Mouse (Mus musculus): ENCODE measurements around the gene Tubd1.

Gene Tubd1

DNA sequence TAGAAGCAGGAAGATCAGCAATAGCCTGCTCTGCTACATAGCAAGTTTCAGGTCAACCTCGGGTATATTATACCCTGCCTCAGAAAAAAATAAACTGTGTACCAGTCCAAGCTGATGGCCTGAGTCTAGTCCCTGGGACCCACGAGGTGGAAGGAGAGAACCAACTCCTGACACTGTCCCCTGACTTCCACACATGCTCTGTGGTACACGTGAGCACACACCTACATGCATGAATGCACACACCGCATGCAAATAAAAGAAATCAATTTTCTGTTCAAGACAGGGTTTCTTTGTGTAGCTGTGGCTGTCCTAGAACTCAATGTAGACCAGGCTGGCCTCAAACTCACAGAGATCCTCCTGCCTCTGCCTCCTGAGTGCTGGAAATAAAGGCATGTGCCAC is 13.5 kb downstream of the Tubd1 start:
- in situ Hi-C loops (cut with MseI, MboI) = no loop called here

DNA sequence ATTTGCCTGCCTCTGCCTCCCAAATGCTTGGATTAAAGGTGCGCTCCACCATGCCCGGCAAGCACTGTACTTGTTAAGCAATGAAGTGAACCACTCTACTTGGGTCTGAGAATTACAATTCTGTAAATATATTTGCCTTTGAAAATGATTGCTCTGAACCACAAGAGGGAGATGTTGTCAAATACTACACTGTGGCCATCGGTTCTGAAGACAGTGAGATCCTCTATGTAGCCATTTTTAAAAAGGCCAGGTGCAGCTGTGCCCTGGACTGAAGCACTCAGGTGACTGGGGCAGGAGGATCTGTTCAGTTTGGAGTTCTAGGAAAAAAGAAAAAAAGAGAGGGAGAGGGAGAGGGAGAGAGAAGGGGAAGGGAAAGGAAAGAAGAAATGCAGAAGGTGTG is 23.6 kb downstream of the Tubd1 start:
- in situ Hi-C loops (cut with MseI, MboI) = loop anchor here in 1 of 2 experiments (5.0 kb wide), 1 partner anchor 84 kb away; no protein-coding TSS in a partner anchor

- in situ Hi-C loops (cut with MseI, MboI) = loop anchor here in 1 of 2 experiments (5.0 kb wide), 1 partner anchor 82 kb away; no protein-coding TSS in a partner anchor
Observed at GRCm38 (mm10) chr11:86570261-86570746, 25.5 kb downstream of the Tubd1 start.

DNA sequence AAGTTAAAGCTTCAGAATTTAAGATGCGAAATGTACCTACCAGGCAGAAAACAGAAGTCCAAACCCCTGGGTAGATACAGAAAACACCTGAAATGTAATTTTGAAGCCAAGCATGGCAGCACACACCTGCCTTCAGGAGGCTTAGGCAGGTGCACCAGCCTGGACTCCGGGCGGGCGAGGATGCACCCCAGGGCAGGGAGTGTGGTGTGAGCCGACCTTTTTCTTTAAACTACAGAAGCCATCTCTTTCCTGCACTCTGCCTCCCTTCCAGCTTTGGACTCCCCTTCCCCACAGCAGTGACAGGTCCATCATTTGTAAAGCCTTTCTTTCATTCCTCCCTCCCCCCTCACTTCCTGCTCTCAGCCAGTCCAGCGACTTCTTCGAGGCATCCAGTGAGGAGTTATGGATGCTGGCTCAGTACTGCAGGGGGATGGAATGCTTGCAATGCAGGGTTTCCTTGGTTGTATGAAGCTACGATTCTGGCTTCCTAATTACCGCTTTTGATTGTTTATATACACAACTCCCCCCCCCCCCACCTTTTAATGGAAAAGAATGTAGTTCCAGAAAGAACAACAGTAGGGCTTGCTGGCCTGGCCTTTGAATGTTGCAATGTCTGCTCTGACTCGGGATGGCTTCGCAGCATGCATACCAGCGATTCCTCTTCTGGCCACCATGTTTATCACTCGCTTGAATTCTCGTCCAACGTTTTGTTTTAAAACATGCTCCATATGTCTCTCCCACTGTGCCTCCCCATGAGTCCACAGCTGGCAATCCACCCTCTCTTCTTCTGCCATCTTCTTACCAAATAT is 26.5 kb downstream of the Tubd1 start:
- in situ Hi-C loops (cut with MseI, MboI) = loop anchor here in 1 of 2 experiments (5.0 kb wide), 1 partner anchor 81 kb away; no protein-coding TSS in a partner anchor

DNA sequence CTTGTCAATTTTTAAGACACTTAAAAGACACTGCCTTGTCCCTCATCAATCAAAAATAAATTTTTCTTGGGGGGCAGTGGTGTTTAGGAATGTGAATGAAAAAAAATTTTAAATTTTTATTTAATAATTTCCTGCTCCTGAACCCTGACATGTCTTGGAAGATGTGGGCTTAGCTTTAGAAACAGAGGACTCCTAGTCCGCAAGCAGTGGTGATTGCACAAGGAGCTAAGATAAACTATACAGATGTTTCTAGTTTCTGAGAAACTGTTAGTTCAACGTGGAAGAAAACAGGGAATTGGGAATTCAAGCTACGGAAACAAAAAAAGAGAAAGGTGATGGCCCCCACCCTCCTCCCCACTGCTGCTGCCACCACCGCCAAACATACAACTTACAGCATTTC is 27.1 kb downstream of the Tubd1 start:
- in situ Hi-C loops (cut with MseI, MboI) = loop anchor here in 1 of 2 experiments (5.0 kb wide), 1 partner anchor 80 kb away; no protein-coding TSS in a partner anchor

GRCm38 (mm10) chr11:86572623-86573022 is 27.8 kb downstream of the Tubd1 start:
- in situ Hi-C loops (cut with MseI, MboI) = loop anchor here in 1 of 2 experiments (5.0 kb wide), 1 partner anchor 80 kb away; no protein-coding TSS in a partner anchor

DNA sequence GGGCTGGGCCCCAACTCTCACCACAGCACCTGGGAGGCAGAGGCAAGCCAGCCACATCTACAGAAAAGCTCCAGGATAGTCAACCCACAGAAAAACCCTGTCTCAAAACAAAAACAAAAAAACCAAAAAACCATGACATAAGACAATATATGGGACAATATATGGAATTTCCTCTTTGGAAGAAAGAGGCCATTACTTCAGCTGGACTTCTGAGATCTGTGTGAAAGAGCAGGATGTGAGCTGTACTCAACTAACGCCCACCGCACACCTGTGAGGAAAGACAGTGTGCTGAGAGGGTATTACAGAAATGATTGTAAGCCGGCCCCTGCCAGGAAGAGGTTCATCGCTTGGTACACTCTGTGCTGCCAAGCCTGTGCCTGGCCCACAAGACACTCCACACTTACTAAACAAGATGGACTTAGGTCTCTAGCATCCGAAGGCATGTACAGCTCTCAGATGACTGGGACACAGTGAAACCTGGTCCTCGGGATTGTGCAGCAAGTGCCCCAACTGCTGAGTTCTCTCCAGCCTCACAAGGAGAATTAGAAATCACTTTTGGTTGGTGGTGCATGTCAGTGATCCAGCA is 28.9 kb downstream of the Tubd1 start:
- in situ Hi-C loops (cut with MseI, MboI) = loop anchor here in 1 of 2 experiments (5.0 kb wide), 1 partner anchor 79 kb away; no protein-coding TSS in a partner anchor

GRCm38 (mm10) chr11:86574408-86574807 is 29.6 kb downstream of the Tubd1 start:
- in situ Hi-C loops (cut with MseI, MboI) = loop anchor here in 1 of 2 experiments (5.0 kb wide), 1 partner anchor 78 kb away; no protein-coding TSS in a partner anchor

GRCm38 (mm10) chr11:86575632-86576378 is 31.0 kb downstream of the Tubd1 start:
- in situ Hi-C loops (cut with MseI, MboI) = no loop called here

DNA sequence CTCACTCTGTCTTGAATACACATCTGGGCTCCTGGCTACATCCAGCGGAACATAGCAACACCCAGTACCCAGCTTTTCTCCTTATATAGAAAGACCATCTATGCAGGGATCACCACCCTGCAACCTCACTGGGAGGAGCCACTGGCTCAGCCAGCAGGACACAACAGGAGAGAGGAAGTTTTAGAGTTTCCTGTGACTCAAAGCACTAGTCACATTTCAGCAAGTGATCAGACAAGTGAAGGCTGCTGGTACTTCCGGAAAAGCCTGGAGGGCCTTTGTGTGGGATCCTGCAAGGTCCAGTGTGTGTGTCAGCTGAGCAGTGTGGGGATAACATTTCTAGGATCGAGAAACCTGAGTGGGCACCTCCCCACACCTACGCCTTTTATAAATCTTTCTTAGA is 32.4 kb downstream of the Tubd1 start:
- in situ Hi-C loops (cut with MseI, MboI) = no loop called here

GRCm38 (mm10) chr11:86578106-86578808 is 33.5 kb downstream of the Tubd1 start:
- in situ Hi-C loops (cut with MseI, MboI) = no loop called here

DNA sequence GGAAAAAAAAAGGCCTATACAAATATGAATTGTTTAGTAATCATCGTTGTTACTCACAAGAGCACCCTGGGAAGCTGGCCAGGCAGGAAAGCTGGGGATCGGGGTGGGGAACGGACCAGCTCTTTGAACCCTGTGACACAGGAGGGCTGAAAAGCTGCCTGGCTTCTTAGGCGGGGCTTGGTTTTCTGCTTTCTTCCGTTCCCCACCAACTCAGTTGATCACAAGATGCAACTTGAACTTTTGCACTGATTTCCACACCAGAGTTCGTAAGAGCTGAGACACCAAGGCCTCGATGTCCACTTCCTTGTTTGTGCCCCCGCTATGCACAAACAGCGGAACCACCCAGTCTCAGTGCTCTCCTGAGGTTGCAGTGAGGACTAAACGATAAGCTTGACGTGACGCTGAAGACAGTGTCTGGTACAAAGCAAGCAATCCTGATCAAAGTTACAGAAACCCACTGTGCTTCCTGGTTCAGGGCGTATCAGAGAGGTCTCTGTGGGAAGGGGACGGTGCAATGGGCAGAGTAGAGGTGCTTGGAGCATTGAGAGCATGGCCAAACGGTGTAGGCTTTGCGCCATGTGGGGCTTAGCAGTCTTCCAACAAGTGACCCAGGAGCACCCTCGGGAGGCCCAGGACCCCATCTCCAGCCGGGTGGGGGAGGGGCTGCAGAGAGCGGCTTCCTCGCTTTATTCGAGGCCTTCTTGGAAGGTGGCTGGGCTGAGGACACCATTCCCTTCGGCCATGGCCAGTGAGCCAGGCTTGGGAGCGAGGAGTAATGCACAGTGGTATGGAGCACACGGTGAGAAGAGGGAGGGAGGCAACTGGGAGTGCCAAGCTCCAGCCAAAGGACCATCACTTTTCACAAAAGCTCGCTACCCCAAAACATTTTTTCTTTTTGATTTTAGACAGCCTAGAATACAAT is 34.3 kb downstream of the Tubd1 start:
- in situ Hi-C loops (cut with MseI, MboI) = no loop called here

- in situ Hi-C loops (cut with MseI, MboI) = no loop called here
Observed at GRCm38 (mm10) chr11:86579731-86580318, 35.0 kb downstream of the Tubd1 start.

DNA sequence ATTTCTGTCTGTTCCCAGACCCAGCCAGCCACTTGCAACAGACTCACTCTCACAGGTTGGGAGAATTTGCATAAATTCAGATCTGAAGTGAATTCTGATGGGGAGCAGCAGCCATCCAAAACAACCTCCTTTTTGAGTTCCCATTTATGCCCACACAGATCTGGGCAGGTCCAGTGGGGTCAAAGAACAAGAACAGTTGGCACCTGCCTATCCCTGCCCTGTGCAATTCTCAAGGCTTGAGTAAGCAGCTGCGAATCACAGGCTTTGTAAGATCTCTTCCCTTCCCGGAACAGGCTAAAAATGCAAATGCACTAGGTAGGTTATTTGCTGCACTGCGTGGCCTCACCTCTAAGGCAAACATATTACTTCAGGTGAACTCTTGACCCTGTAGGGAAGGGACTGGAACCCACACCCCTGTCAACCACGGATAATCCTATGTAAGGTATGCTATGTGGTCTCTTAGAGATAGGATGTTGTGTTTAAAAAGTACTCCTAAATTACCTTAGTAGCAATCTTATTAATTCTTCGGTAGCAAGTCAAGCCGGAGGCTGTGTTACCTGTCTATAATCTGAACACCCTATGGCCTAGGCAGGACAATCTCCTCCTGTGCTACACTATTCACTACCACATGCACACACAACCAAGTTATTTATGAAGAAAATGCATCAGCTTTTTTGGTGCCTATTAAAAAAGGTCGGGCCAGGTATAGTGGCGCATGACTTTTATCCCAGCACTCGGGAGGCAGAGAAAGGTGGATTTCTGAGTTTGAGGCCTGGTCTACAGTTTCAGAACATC is 35.7 kb downstream of the Tubd1 start:
- in situ Hi-C loops (cut with MseI, MboI) = no loop called here

DNA sequence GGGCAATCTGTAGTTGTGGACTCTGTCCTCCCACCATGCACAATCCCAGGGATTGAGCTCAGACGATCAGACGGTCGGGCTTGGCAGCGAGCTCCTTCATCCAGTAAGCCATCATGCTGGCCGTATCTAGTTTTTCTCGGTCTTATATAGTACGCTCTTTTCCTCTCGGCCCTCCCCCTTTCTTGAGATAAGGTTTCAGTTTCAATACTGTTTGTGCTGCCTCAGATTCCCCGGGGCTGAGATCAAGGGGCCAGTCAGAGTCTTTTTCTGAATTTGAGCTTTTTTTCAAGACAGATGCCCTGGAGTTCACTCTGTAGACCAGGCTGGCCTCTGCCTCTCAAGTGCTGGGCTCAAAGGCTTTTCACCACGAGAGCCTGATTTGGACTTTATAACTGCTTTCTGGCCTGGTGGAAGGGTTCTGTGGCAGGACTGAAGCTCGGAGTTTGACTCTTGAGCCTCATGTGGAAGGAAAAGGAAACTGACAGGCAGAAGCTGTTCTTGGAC is 36.5 kb downstream of the Tubd1 start:
- in situ Hi-C loops (cut with MseI, MboI) = no loop called here

DNA sequence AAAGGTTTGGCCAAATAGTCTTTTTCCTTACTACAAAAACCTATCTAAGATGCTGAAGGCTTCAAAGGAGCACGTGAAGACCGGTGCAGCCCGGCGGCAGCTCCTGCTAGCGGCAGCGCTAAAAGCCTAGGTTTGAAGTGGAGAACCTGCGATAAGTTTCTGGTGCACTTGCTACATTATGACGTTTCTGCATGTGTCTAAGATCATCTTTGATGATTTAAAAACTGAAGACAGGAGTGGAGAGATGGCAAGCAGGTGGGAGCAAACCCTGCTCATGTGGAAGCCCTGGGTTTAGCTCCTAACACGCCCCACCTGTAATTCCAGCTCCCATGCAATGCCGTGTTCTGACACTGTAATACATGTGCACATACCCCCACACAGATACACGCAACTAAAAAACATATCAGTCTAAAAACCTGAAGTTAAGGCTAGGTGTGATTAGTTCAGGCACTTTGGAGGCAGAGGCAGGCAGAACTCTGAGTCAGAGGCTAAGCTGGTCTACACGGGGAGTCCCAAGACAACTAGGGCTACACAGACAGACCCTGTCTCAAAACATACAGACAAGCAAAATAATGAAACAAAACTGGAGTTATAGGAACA is 37.3 kb downstream of the Tubd1 start:
- in situ Hi-C loops (cut with MseI, MboI) = no loop called here

GRCm38 (mm10) chr11:86582543-86583260 is 37.9 kb downstream of the Tubd1 start:
- in situ Hi-C loops (cut with MseI, MboI) = no loop called here
